Mouse (Mus musculus) ES-Bruce4 (cell line): ENCODE results near the gene Helz2. TPM values are rescaled to one million over a fixed set of nuclear protein-coding genes. Genes with fewer than 3 reads are reported as not detected.
"Not testable (repeated sequence)": the region's sequence is repeated elsewhere in the genome, so short reads cannot be mapped to it uniquely, and the experiment has no call there.

Experiments
- H3K27ac ChIP-seq: 2 replicates; pipeline ENCODE4 v1.5.1; 2012; ENCODE audit warnings: low read length, inconsistent platforms; ENCODE audit not compliant: insufficient read depth
- H3K27me3 ChIP-seq: 2 replicates; pipeline ENCODE4 v1.6.1; 2012; ENCODE audit warnings: mild to moderate bottlenecking, low read length, inconsistent platforms; ENCODE audit not compliant: control insufficient read depth, poor library complexity, insufficient read depth, severe bottlenecking
- H3K36me3 ChIP-seq: 2 replicates; pipeline ENCODE4 v1.6.1; 2012; ENCODE audit warnings: inconsistent platforms, mild to moderate bottlenecking, low read length, moderate library complexity; ENCODE audit not compliant: control insufficient read depth, poor library complexity, insufficient read depth, severe bottlenecking
- H3K4me1 ChIP-seq: one replicate; pipeline ENCODE4 v1.8.1; 2011; ENCODE audit warnings: low read length; ENCODE audit not compliant: control insufficient read depth, insufficient read depth
- H3K4me3 ChIP-seq: 2 replicates; pipeline ENCODE4 v1.5.1; 2011; ENCODE audit warnings: low read depth, mild to moderate bottlenecking, low read length
- H3K9ac ChIP-seq: 2 replicates; pipeline ENCODE4 v1.6.1; 2012; ENCODE audit warnings: low read depth, mild to moderate bottlenecking, inconsistent platforms; ENCODE audit not compliant: poor library complexity, severe bottlenecking
- H3K9me3 ChIP-seq: replicated peaks from 2 replicates; pipeline ENCODE4 v1.6.1; 2012; ENCODE audit warnings: mild to moderate bottlenecking, low read length, inconsistent platforms; ENCODE audit not compliant: control insufficient read depth, poor library complexity, insufficient read depth, severe bottlenecking
- CTCF ChIP-seq: IDR thresholded peaks from one replicate; pipeline ENCODE4 v1.8.1; 2011; ENCODE audit warnings: low read depth, low read length
- EP300 ChIP-seq: IDR thresholded peaks from 2 replicates; pipeline ENCODE4 v1.6.1; 2011; ENCODE audit warnings: low read depth, low read length; ENCODE audit not compliant: insufficient read depth
- POLR2A ChIP-seq: IDR thresholded peaks from one replicate; pipeline ENCODE4 v1.8.1; 2011; ENCODE audit warnings: low read length; ENCODE audit not compliant: insufficient read depth
- polyA plus RNA-seq: library from polyadenylated mRNA; stranded (reverse); fragments of >200 nt; gene quantifications from 2 replicates; pipeline ENCODE4 v1.2.4, GENCODE M21; 2011; ENCODE audit warnings: low read depth; ENCODE audit not compliant: missing spikeins, insufficient read depth, insufficient read length

Helz2 gene
- 1.4 and 1.5 TPM in 2 replicates for polyA plus RNA-seq

DNA sequence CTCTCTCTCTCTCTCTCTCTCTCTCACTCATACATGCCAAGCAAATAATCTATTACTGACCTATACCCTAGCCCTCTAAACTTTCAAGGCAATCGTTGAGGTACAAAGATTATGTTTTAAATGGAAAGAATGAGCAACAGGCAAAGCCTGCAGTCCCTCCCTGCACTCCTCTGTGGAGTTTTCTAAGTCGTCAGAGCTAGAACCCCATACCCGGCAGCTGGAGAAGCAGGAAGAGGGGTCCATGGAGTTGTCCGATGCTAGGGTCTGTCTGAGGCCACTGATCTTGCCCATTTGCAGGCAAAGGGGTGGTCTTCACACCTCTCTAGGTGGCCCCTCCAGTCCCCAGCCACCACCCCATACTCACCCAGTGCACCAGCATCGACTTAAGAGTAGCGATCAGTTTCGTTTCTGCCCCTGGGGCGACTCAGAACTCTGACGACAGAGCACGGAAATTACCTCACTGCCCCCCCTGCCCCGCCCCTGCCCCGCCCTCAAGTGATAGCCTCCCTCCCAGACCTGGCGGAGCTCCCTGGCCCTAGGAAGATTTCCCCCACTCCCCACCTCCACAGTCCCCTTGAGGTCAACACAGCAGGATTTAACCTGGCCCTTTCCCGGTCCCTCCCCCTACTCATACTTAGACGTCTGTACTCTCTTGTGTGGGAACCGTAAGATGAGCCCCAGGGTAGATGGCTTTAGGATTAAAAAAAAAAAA lies at the start of gene Helz2:
Gene Helz2 (minus strand): TSS at position 426 of the 712 bp plus-strand sequence.
- Histone ChIP-seq H3K9me3 (no peaks in the 10 kb centered on the region), H3K36me3 (no peaks in the 10 kb centered on the region), H3K9ac (no peak within 1 kb of the TSS), H3K4me1 (no peaks in the 10 kb centered on the region), H3K27me3 (no peaks in the 10 kb centered on the region), H3K27ac (no peak within 1 kb of the TSS), H3K4me3 (peak within 1 kb of the TSS; percentile 34)
- TF ChIP-seq CTCF (no peak), POLR2A (no peak), EP300 (no peak)

DNA sequence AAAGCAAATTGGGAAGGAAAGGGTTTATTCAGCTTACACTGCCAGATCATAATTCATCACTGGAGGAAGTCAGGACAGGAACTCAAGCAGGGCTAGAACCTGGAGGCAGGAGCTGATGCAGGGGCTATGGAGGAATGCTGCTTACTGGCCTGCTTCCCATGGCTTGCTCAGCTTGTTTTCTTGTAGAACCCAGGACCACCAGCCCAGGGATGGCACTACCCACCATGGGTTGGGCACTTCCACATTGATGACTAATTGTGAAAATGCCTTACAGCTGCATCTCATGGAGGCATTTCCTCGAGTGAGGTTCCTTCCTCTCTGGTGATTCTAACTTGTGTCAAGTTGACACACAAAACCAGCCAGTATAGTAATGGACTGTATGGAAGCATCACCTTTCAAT lies 49.1 kb upstream of the Helz2 start:
- Histone ChIP-seq H3K4me1 (no peaks in the 10 kb centered on the region), H3K36me3 (no peaks in the 10 kb centered on the region), H3K4me3 (no peak overlapping the region), H3K9ac (no peak overlapping the region), H3K27ac (no peak overlapping the region), H3K27me3 (no peaks in the 10 kb centered on the region), H3K9me3 (no peaks in the 10 kb centered on the region)
- TF ChIP-seq POLR2A = no peak
- TF ChIP-seq EP300 = no peak
- no peak for TF ChIP-seq CTCF

DNA sequence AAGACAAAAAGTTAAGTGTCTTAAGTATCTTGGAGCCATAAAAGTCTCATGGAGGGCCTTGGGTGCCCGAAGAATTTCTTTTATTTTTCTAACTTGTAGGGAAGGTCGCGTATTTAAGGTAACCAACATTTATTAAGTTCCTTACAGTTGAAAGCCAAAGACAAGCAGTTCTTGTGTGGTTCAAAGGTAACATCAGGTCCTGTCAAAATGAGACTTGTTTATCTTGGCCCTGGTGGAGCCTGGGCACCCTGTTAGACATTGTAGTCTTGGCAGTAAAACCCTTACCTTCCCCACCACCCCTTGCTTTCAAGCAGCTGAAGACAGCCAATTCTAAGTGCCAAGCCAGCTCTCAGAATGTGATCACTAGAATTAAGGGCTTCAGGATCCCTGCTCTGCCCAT lies 46.9 kb upstream of the Helz2 start:
- Histone ChIP-seq H3K9ac (peak overlapping the region; percentile 72), H3K27ac (no peak overlapping the region)

DNA sequence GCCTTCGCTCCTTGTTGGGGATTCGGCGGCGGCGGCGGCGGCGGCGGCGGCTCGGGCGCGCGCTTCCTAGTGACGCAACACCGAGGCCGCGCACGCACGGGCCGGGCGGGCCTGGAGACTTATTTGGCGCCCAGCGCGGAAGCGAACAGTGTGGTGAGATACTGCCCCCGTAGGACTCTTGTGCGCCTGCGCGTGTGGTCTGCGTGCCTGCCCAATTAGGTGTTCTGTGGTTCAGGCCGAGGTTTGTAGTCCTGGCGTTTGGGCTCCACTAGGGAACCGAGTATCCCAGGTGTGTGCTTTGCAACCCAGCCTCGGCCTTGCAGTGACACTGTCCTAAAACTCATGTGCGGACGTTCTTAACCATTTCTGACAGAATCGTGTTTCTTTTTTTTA lies 46.1 kb upstream of the Helz2 start, which contains the start of gene Gmeb2:
Gene Gmeb2 (minus strand): TSS at position 78 of the 393 bp plus-strand sequence.
- Histone ChIP-seq H3K9ac (peak within 1 kb of the TSS; percentile 82), H3K4me3 (peak within 1 kb of the TSS; percentile 76), H3K27ac (peak within 1 kb of the TSS; percentile 85)
- peak; percentile 72 for TF ChIP-seq POLR2A
- not testable (repeated sequence) for H3K27me3 ChIP-seq, H3K4me1 ChIP-seq, H3K36me3 ChIP-seq, H3K9me3 ChIP-seq

More for the DNA sequence above, 46.9 kb upstream of the Helz2 start:
- no peaks in the 10 kb centered on the region for H3K27me3 ChIP-seq
- peaks cover 3% of the 10 kb centered on the region; the same call in 1 of the 2 replicates for H3K36me3 ChIP-seq
- H3K4me1 ChIP-seq = no peaks in the 10 kb centered on the region
- no peak for TF ChIP-seq EP300
- no peak overlapping the region for H3K4me3 ChIP-seq
- no peaks in the 10 kb centered on the region for H3K9me3 ChIP-seq

DNA sequence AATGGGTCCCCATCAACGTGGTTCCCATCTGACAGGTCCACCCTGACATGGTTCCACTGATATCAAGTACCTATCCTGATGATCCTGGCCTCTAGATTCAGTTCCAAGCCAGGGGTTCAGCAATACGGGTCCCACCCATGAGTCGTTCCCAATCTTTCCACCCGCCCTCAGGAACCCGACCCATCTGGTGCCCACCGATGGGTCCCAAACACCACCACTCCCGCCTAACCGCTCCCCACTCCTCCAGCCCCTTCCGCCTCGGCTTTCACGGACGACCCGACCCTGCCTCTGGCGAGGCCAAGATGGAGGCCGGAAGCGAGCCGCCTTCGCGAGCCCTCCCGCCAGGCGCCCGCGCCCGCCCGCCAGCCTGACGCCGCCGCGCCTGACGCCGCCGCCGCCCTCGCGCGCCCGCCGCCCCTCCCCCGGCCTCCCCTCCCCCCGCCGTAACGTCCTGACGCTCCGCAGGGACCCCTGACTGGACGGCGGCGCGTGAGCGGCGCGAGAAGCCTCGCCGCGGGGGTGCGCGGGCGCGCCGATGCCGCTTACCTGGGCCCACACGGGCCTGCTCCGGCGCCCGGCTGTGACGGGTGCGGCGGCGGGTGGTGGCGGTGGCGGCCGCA lies 45.6 kb upstream of the Helz2 start:
- no peaks in the 10 kb centered on the region for H3K4me1 ChIP-seq
- H3K36me3 ChIP-seq = peaks cover 3% of the 10 kb centered on the region; the same call in 1 of the 2 replicates
- H3K27ac ChIP-seq = peak overlapping the region; percentile 85
- peak overlapping the region; percentile 82 for H3K9ac ChIP-seq
- peak overlapping the region; percentile 76 for H3K4me3 ChIP-seq
- H3K9me3 ChIP-seq = no peaks in the 10 kb centered on the region
- H3K27me3 ChIP-seq = no peaks in the 10 kb centered on the region
- TF ChIP-seq POLR2A (peak; percentile 72), EP300 (no peak)

DNA sequence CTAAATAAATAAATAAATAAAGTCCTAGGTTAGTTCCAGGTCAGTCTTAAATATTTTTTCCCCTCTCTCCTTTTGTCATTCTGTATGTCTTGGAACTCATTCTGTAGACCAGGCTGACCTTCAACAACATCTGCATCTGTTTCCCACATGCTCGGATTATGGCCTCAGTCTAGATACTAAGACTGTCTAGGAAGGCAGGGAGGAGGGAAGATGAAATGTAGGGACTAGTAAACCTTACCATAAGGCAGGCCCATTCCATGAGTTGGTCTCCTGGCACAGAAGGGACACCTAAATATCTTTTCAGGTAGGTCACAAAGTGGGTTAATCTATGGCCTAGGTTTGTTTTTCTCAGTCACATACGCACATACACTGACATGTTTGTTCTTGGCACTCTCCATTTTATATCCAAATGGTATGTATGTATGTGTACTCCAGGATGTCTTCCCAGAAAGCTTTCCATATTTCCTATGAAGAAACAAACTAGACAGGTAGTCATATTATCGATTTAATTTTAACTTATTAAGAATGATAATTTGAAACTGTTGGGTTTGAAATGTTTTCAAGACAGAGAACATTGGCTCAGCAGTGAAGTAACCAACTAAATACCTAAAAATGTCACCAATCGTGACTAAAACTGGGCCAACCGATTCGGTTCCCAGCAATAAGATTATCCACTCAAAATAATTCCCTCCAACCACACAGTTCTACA lies 45.0 kb upstream of the Helz2 start:
- Histone ChIP-seq H3K4me1 (no peaks in the 10 kb centered on the region), H3K36me3 (peaks cover 3% of the 10 kb centered on the region; the same call in 1 of the 2 replicates), H3K9ac (peak overlapping the region; percentile 82), H3K4me3 (peak overlapping the region; percentile 76), H3K9me3 (no peaks in the 10 kb centered on the region), H3K27ac (peak overlapping the region; percentile 85), H3K27me3 (no peaks in the 10 kb centered on the region)
- TF ChIP-seq POLR2A (no peak), CTCF (no peak), EP300 (no peak)
